Mouse (Mus musculus): ENCODE measurements at regions not wholly inside any gene's neighbourhood (a gene's known extent, or its start where the extent isn't known, plus 50 kb on each side); places are given as distances from the start of the nearest gene placed in this dataset.

DNA sequence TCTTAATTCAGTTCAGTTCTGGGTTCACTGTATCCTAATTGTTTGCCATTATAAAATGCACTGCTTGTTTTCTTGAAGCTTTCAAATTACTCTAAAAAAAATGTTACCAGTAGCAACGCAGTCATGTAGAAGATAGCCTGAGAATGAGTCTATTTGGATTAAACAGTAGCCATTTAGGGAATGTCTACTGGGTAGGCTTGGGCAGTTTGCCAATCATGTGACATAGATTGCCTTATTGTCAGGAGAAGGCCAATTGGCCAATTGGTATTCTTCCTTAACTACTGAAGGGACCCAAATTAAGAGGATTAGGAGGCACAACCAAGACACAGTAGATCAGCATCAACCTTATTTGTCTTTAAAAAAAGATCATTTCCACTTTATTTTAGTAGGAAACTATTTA, 379.7 kb downstream of the Samd5 start:
- TF ChIP-seq CTCF (IDR thresholded peaks at IDR 0.05; ENCODE audit: control insufficient read depth, insufficient read depth, insufficient read length) (no peak), USF1 (IDR thresholded peaks at IDR 0.05; ENCODE audit: low read depth) (no peak), MYOG (IDR thresholded peaks at IDR 0.05; ENCODE audit: control insufficient read depth, extremely low read depth, insufficient read length) (no peak)

All from C2C12 (cell line).